Mouse (Mus musculus): ENCODE measurements at regions not wholly inside any gene's neighbourhood (a gene's known extent, or its start where the extent isn't known, plus 50 kb on each side); places are given as distances from the start of the nearest gene placed in this dataset.

GRCm38 (mm10) chr17:85776876-85777275 is 88.8 kb upstream of the Six2 start:
- Histone ChIP-seq H3K36me3 (replicated peaks) (no peaks in the 10 kb centered on the region), H3K4me1 (peaks cover 15% of the 10 kb centered on the region), H3K27me3 (replicated peaks; ENCODE audit: low read depth, poor library complexity, severe bottlenecking) (peaks cover 46% of the 10 kb centered on the region), H3K27ac (replicated peaks) (no peak overlapping the region), H3K4me3 (no peak overlapping the region), H3K9me3 (no peaks in the 10 kb centered on the region)
- WGBS = 76% methylated on average over 3 of the region's 3 CpGs
- DNase-seq (ENCODE audit: low spot score) = no peak

- no peak overlapping the region for H3K27ac ChIP-seq (replicated peaks)
- H3K9me3 ChIP-seq = no peaks in the 10 kb centered on the region
- 77% methylated on average over 10 of the region's 10 CpGs for WGBS
- peaks cover 9% of the 10 kb centered on the region for H3K27me3 ChIP-seq (replicated peaks; ENCODE audit: low read depth, poor library complexity, severe bottlenecking)
- H3K36me3 ChIP-seq (replicated peaks) = no peaks in the 10 kb centered on the region
- H3K4me3 ChIP-seq = no peak overlapping the region
- H3K4me1 ChIP-seq = peaks cover 22% of the 10 kb centered on the region
- DNase-seq (ENCODE audit: low spot score) = no peak
These were observed 80.3 kb upstream of the Six2 start for GRCm38 (mm10) chr17:85768341-85768740.

GRCm38 (mm10) chr17:85767201-85767862 is 79.3 kb upstream of the Six2 start:
- H3K4me3 ChIP-seq = no peak overlapping the region
- peaks cover 22% of the 10 kb centered on the region for H3K4me1 ChIP-seq
- peak overlapping the region; percentile 60 for H3K27ac ChIP-seq (replicated peaks)
- WGBS = 69% methylated on average over 15 of the region's 15 CpGs
- peaks cover 17% of the 10 kb centered on the region for H3K27me3 ChIP-seq (replicated peaks; ENCODE audit: low read depth, poor library complexity, severe bottlenecking)
- no peaks in the 10 kb centered on the region for H3K36me3 ChIP-seq (replicated peaks)
- DNase-seq (ENCODE audit: low spot score) = no peak
- peaks cover 7% of the 10 kb centered on the region; the same call in 1 of the 2 replicates for H3K9me3 ChIP-seq

GRCm38 (mm10) chr17:85766556-85766955 is 78.5 kb upstream of the Six2 start:
- Histone ChIP-seq H3K36me3 (replicated peaks) (no peaks in the 10 kb centered on the region), H3K4me1 (peaks cover 22% of the 10 kb centered on the region), H3K4me3 (no peak overlapping the region), H3K27ac (replicated peaks) (peak overlapping the region; percentile 60), H3K9me3 (peaks cover 10% of the 10 kb centered on the region; the same call in 1 of the 2 replicates), H3K27me3 (replicated peaks; ENCODE audit: low read depth, poor library complexity, severe bottlenecking) (peaks cover 17% of the 10 kb centered on the region)
- WGBS = 3% methylated on average over 5 of the region's 5 CpGs
- peak; percentile 72 for DNase-seq (ENCODE audit: low spot score)

- no peaks in the 10 kb centered on the region for H3K36me3 ChIP-seq (replicated peaks)
- WGBS = 67% methylated on average over 9 of the region's 9 CpGs
These were observed 70.6 kb upstream of the Six2 start for GRCm38 (mm10) chr17:85758581-85759098.

GRCm38 (mm10) chr17:85757647-85758046 is 69.6 kb upstream of the Six2 start:
- H3K27me3 ChIP-seq (replicated peaks; ENCODE audit: low read depth, poor library complexity, severe bottlenecking) = peaks cover 22% of the 10 kb centered on the region
- WGBS = 94% methylated on average over 1 of the region's 1 CpGs
- no peak overlapping the region for H3K27ac ChIP-seq (replicated peaks)
- no peak overlapping the region for H3K4me3 ChIP-seq
- no peaks in the 10 kb centered on the region for H3K36me3 ChIP-seq (replicated peaks)
- DNase-seq (ENCODE audit: low spot score) = no peak
- H3K9me3 ChIP-seq = peaks cover 7% of the 10 kb centered on the region; the same call in 1 of the 2 replicates
- peaks cover 9% of the 10 kb centered on the region; the same call in 1 of the 2 replicates for H3K4me1 ChIP-seq

More at GRCm38 (mm10) chr17:85758581-85759098, 70.6 kb upstream of the Six2 start:
- peaks cover 9% of the 10 kb centered on the region; the same call in 1 of the 2 replicates for H3K4me1 ChIP-seq
- H3K27me3 ChIP-seq (replicated peaks; ENCODE audit: low read depth, poor library complexity, severe bottlenecking) = peaks cover 26% of the 10 kb centered on the region
- DNase-seq (ENCODE audit: low spot score) = no peak
- no peak overlapping the region for H3K4me3 ChIP-seq
- no peak overlapping the region for H3K27ac ChIP-seq (replicated peaks)
- peaks cover 10% of the 10 kb centered on the region; the same call in 1 of the 2 replicates for H3K9me3 ChIP-seq

- no peak for DNase-seq (ENCODE audit: low spot score)
- Histone ChIP-seq H3K27ac (replicated peaks) (no peak overlapping the region), H3K4me1 (peaks cover 9% of the 10 kb centered on the region; the same call in 1 of the 2 replicates), H3K9me3 (no peaks in the 10 kb centered on the region), H3K4me3 (no peak overlapping the region), H3K36me3 (replicated peaks) (no peaks in the 10 kb centered on the region), H3K27me3 (replicated peaks; ENCODE audit: low read depth, poor library complexity, severe bottlenecking) (peaks cover 35% of the 10 kb centered on the region)
- WGBS = 68% methylated on average over 2 of the region's 2 CpGs
These were observed 67.5 kb upstream of the Six2 start for GRCm38 (mm10) chr17:85755557-85755956.

- H3K27ac ChIP-seq (replicated peaks) = peak overlapping the region; percentile 63
- no peaks in the 10 kb centered on the region for H3K9me3 ChIP-seq
- 18% methylated on average over 10 of the region's 10 CpGs for WGBS
- peaks cover 51% of the 10 kb centered on the region for H3K27me3 ChIP-seq (replicated peaks; ENCODE audit: low read depth, poor library complexity, severe bottlenecking)
- peak; percentile 80 for DNase-seq (ENCODE audit: low spot score)
- H3K4me3 ChIP-seq = peak overlapping the region; percentile 26; the same call in 1 of the 2 replicates
- peaks cover 25% of the 10 kb centered on the region for H3K4me1 ChIP-seq
- no peaks in the 10 kb centered on the region for H3K36me3 ChIP-seq (replicated peaks)
These were observed 60.6 kb upstream of the Six2 start for GRCm38 (mm10) chr17:85748649-85749081.

- no peak for DNase-seq (ENCODE audit: low spot score)
- 72% methylated on average over 16 of the region's 16 CpGs for WGBS
These were observed 60.0 kb upstream of the Six2 start for GRCm38 (mm10) chr17:85747976-85748648.

More at GRCm38 (mm10) chr17:85747976-85748648, 60.0 kb upstream of the Six2 start:
- Histone ChIP-seq H3K4me3 (no peak overlapping the region), H3K27ac (replicated peaks) (0 out of 2 replicates have a peak overlapping the region, but pooled peaks have one; percentile 8), H3K36me3 (replicated peaks) (no peaks in the 10 kb centered on the region), H3K27me3 (replicated peaks; ENCODE audit: low read depth, poor library complexity, severe bottlenecking) (peaks cover 46% of the 10 kb centered on the region), H3K4me1 (peaks cover 25% of the 10 kb centered on the region), H3K9me3 (no peaks in the 10 kb centered on the region)

Data from embryonic facial prominence, embryonic 10.5 days (tissue).